Mouse (Mus musculus) cerebellum, adult 2 months (tissue): Measurements from ENCODE around the gene Arhgef7. TPM values are rescaled to one million over a fixed set of nuclear protein-coding genes. Genes with fewer than 3 reads are reported as not detected.

ENCODE experiments used
- DNase-seq, 2 experiments: peaks; one replicate each; pipeline ENCODE4 v3.0.0; 2021
- H3K27ac ChIP-seq: fragments of 200-500 bp; 2 replicates; pipeline ENCODE4 v1.5.1; 2012; ENCODE audit warnings: low read length, control low read depth, inconsistent platforms; ENCODE audit not compliant: insufficient read depth
- H3K27me3 ChIP-seq: fragments of 200-500 bp; 2 replicates; pipeline ENCODE4 v1.6.1; 2012; ENCODE audit warnings: inconsistent platforms, mild to moderate bottlenecking, low read length, moderate library complexity; ENCODE audit not compliant: control insufficient read depth, insufficient read depth
- H3K4me1 ChIP-seq: fragments of 200-500 bp; 2 replicates; pipeline ENCODE4 v1.6.1; 2011; ENCODE audit warnings: low read length; ENCODE audit not compliant: control insufficient read depth, insufficient read depth
- H3K4me3 ChIP-seq: fragments of 200-500 bp; replicated peaks from 2 replicates; pipeline ENCODE3; 2011; ENCODE audit warnings: mild to moderate bottlenecking, low read depth, low read length, control low read depth; ENCODE audit not compliant: insufficient read depth
- CTCF ChIP-seq: fragments of 200-500 bp; IDR thresholded peaks from 2 replicates; pipeline ENCODE4 v1.5.1; 2011; ENCODE audit warnings: low read depth, mild to moderate bottlenecking, control low read depth, low read length, moderate library complexity, borderline replicate concordance; ENCODE audit not compliant: insufficient read depth
- POLR2A ChIP-seq: fragments of 200-500 bp; IDR thresholded peaks from 2 replicates; pipeline ENCODE4 v1.6.1; 2011; ENCODE audit warnings: low read length, control low read depth, borderline replicate concordance; ENCODE audit not compliant: insufficient read depth
- WGBS: fragments of 180-500 bp; shearing (Covaris S2); methylation state at CpG from one replicate; pipeline ENCODE4 v1.1.7; 2018; 5-methylcytosine and 5-hydroxymethylcytosine counted together
- polyA plus RNA-seq: library from polyadenylated mRNA; depleted of rRNA; stranded (reverse); fragments of >200 nt; gene quantifications from 2 replicates; pipeline ENCODE4 v1.2.3, GENCODE M21; 2012

The Arhgef7 gene
- polyA plus RNA-seq, 1 experiment = 134 TPM

- no peaks in the 10 kb centered on the region for H3K27me3 ChIP-seq
- 24% methylated on average over 14 of the region's 14 CpGs for WGBS
- peak overlapping the region; percentile 23; the same call in 1 of the 2 replicates for H3K27ac ChIP-seq
- no peak overlapping the region for H3K4me3 ChIP-seq
- DNase-seq = peak in 1 of 2 experiments; percentile 66
- TF ChIP-seq CTCF (no peak), POLR2A (no peak)
- peaks cover 45% of the 10 kb centered on the region for H3K4me1 ChIP-seq
Observed at GRCm38 (mm10) chr8:11797729-11798479, 70.4 kb downstream of the Arhgef7 start.

GRCm38 (mm10) chr8:11798480-11798867 lies 71.0 kb downstream of the Arhgef7 start:
- DNase-seq = no peak
- H3K4me1 ChIP-seq = peaks cover 50% of the 10 kb centered on the region
- TF ChIP-seq CTCF = no peak
- TF ChIP-seq POLR2A = no peak
- no peak overlapping the region for H3K27ac ChIP-seq
- no peak overlapping the region for H3K4me3 ChIP-seq
- 55% methylated on average over 4 of the region's 4 CpGs for WGBS
- H3K27me3 ChIP-seq = no peaks in the 10 kb centered on the region

- H3K27me3 ChIP-seq = no peaks in the 10 kb centered on the region
- H3K4me1 ChIP-seq = peaks cover 51% of the 10 kb centered on the region
- TF ChIP-seq CTCF (no peak), POLR2A (no peak)
- no peak overlapping the region for H3K27ac ChIP-seq
- no peak overlapping the region for H3K4me3 ChIP-seq
- 12% methylated on average over 3 of the region's 3 CpGs for WGBS
- DNase-seq = peak in 1 of 2 experiments; percentile 58
Observed at GRCm38 (mm10) chr8:11799098-11799497, 71.6 kb downstream of the Arhgef7 start.

GRCm38 (mm10) chr8:11800481-11800880 lies 73.0 kb downstream of the Arhgef7 start:
- no peak for DNase-seq
- 43% methylated on average over 7 of the region's 7 CpGs for WGBS
- TF ChIP-seq POLR2A (no peak), CTCF (no peak)
- no peaks in the 10 kb centered on the region for H3K27me3 ChIP-seq
- no peak overlapping the region for H3K27ac ChIP-seq
- no peak overlapping the region for H3K4me3 ChIP-seq
- peaks cover 52% of the 10 kb centered on the region for H3K4me1 ChIP-seq

GRCm38 (mm10) chr8:11801571-11801970 lies 74.0 kb downstream of the Arhgef7 start:
- 55% methylated on average over 8 of the region's 8 CpGs for WGBS

GRCm38 (mm10) chr8:11804914-11805313 lies 77.4 kb downstream of the Arhgef7 start:
- no peaks in the 10 kb centered on the region for H3K27me3 ChIP-seq
- no peak overlapping the region for H3K4me3 ChIP-seq
- no peak overlapping the region for H3K27ac ChIP-seq
- TF ChIP-seq CTCF = no peak
- TF ChIP-seq POLR2A = no peak
- H3K4me1 ChIP-seq = peaks cover 23% of the 10 kb centered on the region
- WGBS = 13% methylated on average over 4 of the region's 4 CpGs
- DNase-seq = no peak

More at GRCm38 (mm10) chr8:11801571-11801970, 74.0 kb downstream of the Arhgef7 start:
- no peak for TF ChIP-seq POLR2A
- TF ChIP-seq CTCF = no peak
- Histone ChIP-seq H3K4me1 (peaks cover 48% of the 10 kb centered on the region), H3K4me3 (no peak overlapping the region), H3K27ac (no peak overlapping the region), H3K27me3 (no peaks in the 10 kb centered on the region)
- DNase-seq = no peak

GRCm38 (mm10) chr8:11806252-11806651 lies 78.7 kb downstream of the Arhgef7 start:
- no peak for DNase-seq
- 57% methylated on average over 6 of the region's 6 CpGs for WGBS
- no peak overlapping the region for H3K27ac ChIP-seq
- H3K4me3 ChIP-seq = no peak overlapping the region
- TF ChIP-seq POLR2A (no peak), CTCF (no peak)
- H3K27me3 ChIP-seq = no peaks in the 10 kb centered on the region
- H3K4me1 ChIP-seq = peaks cover 25% of the 10 kb centered on the region

GRCm38 (mm10) chr8:11807361-11807760 lies 79.8 kb downstream of the Arhgef7 start:
- Histone ChIP-seq H3K27me3 (no peaks in the 10 kb centered on the region), H3K4me1 (peaks cover 25% of the 10 kb centered on the region), H3K27ac (no peak overlapping the region), H3K4me3 (no peak overlapping the region)
- TF ChIP-seq CTCF (no peak), POLR2A (no peak)
- WGBS = 51% methylated on average over 3 of the region's 3 CpGs
- DNase-seq = no peak
